Mouse (Mus musculus) liver, adult (tissue): ENCODE data around the gene Psmb3.

Experiments used
- GATA4 ChIP-seq: IDR thresholded peaks from 2 replicates; pipeline ENCODE4 v1.6.1; 2014; ENCODE audit warnings: mild to moderate bottlenecking, low read length; ENCODE audit not compliant: insufficient replicate concordance

The Psmb3 gene

DNA sequence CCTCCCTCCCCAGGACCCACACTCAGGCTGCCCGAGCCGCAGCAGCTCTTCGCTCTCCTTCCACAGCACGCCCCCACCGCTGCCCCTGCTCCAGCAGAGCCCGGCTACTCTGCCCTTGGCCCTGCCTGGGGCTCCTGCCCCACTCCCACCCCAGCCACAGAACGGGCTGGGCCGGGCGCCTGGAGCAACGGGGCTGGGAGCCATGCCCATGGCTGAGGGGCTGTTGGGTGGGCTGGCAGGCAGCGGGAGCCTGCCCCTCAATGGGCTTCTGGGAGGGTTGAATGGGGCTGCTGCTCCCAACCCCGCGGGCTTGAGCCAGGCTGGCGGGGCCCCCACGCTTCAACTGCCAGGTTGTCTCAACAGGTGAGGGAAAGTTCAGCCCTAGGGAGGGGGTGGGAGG lies 24.9 kb upstream of the Psmb3 start:
- no peak for TF ChIP-seq GATA4

DNA sequence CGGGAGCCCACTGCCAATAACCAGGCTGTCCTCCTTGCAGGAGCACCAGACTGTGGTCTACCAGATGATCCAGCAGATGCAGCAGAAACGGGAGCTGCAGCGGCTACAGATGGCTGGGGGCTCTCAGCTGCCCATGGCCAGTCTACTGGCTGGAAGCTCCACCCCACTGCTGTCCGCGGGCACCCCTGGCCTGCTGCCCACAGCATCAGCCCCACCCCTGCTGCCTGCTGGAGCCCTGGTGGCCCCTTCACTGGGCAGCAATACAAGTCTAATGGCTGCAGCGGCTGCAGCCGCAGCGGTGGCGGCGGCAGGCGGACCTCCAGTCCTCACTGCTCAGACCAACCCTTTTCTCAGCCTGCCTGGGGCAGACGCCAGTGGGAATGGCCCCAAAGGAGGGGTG lies 22.8 kb upstream of the Psmb3 start:
- TF ChIP-seq GATA4 = no peak

DNA sequence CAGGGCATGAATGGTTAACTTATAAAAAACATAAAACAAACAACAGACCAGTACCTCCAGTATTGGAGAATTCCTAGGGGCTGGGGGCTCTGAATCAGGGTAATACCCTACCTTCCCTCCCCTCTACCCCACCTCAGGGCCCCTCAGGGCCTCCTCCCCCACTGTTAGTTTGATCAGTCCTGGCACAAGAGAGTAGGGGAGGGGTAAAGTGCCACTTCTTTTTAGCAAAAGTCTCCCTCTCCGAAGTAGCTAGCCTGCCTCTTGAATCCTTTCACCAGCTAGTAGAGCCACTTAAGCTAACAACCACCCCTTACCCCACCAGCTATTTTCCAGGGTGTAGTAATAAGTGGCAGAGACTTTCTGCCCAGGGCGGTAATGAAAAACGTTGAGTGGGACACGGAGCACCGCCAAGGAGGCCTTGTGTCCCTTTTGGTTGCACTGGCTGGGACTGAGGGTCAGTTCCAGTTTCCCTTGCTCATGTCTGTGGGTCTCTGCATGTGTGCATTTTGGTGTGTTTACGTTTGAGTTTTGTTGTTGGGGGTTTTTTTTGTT lies 20.6 kb upstream of the Psmb3 start:
- TF ChIP-seq GATA4 = no peak

DNA sequence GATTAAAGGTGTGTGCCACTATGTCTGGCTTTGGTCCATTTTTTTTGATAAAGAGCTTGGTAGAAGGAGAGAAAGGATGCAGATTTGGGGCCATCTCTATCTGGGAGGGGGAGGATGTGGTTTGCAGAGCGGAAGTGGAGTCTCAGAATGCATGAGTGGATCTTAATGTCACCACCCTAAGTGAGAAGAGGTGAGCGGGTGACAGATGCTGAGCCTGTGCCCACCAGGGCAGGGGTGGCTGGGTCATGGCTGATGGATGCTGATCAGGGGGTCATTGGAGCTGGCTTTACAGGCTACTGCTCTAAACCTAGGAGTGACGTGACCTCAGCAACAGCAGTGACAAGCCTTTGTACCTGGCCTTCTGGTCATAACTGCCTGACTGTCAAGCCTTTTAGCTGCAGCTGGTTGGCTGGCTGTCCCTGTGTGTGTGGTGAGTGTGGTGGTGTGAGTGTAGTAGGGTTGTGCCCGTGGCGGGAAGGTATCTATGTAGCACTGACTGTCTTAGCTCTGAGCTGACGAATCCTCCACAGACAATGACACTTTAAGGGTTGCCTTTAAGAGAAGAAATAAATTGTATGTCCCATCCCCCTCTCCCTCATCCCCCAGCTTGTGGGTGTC lies 19.0 kb upstream of the Psmb3 start:
- TF ChIP-seq GATA4 = no peak

DNA sequence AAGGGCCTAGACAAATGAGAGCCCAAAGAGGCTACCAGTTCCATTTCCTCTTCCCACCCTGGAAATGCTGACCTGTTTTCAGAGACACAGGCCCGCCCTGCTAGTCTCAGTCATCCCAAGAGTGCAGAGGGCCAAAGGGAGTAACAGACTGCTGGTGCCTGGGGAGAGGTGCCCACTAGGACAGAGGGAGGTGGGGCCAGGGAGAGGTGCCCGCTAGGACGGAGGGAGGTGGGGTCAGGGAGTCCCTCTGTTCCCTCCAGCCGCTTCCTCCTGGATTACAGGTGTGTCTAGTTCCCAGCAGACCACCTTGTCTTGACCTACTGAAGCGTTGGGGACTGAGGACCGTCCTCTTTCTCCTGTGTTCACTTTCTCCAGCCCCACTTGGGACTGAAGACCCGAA lies 18.4 kb upstream of the Psmb3 start:
- TF ChIP-seq GATA4 = no peak

DNA sequence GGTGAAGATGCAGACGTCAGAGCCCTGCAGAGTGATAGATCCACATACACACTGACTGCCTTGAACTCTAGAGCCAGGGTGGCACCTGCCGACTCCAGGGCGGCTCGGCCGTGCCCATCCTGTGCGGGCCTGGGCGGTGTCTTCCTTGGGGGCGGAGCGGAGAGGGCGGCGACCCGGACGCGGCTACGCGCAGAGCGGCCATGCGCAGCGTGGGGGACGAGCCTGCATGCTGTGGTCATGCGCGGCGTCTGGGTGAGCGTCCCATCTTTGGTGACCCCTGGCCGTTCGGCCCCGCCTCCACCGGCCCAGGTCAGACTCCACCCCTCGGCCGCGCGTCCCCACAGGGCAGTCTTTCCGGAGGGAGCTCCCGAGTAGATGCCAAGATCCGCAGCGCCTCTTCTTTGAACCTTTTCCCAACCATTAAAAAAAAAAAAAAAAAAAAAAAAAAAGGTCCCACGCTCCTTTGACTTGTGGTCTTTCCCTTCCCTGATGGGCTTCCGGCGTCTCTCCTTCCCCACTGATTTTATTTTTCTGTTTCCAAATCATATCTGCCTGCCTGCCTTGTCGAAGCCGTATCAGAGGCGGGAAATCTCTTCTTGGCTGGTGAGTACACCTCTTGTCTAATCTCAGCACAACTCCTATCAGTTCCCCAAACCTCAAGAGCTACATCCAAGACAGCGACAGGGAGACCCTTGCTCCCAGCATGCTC lies 17.4 kb upstream of the Psmb3 start, which contains the start of gene Cisd3:
Gene Cisd3 (plus strand): TSS at position 214 of the 709 bp plus-strand sequence.
- TF ChIP-seq GATA4 = no peak

DNA sequence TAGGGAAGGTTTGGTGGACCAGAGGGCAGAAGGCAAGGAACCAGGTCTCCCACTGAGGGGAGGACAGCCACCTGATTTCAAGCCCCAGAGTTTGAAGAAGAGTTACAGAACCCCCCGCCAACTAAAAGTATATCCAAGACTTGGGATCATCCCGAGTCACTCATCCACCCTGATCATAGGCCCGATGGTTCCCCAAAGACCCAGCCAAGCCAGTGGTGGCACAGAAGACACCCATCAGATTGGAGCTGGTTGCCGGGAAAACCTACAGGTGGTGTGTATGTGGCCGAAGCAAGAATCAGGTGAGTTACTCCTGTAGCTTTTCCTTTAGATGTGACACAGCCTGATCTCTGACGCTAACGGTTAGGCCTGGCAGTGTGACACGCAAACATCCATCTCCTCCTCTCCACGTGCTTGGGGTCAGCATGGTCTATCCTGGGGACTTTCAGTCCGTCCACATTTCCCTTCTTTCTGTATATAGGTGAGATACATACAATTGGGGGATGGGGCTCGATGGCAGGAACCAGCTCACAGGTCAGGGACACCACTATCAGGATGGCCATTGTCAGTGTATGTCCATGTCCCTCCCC lies 16.8 kb upstream of the Psmb3 start:
- no peak for TF ChIP-seq GATA4

DNA sequence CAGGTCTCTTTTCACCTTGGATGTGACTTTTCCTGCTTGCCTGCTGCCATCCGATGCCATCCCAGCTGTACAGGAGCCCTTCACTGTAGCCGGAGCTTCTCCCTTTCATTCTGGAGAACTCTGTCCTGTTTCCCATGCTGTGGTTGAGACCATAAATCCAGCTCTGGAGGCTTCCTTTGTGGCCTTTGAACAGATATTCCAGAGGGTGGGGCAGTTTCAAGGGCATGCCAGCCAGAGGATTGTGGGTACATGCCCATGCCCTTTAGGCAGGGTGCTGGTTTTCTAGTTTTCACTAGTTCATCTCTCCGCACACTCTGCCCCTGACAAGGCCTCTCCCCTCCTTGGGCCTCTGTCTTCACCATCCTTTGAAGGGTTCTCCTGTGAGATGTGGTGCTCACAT lies 16.1 kb upstream of the Psmb3 start:
- no peak for TF ChIP-seq GATA4

DNA sequence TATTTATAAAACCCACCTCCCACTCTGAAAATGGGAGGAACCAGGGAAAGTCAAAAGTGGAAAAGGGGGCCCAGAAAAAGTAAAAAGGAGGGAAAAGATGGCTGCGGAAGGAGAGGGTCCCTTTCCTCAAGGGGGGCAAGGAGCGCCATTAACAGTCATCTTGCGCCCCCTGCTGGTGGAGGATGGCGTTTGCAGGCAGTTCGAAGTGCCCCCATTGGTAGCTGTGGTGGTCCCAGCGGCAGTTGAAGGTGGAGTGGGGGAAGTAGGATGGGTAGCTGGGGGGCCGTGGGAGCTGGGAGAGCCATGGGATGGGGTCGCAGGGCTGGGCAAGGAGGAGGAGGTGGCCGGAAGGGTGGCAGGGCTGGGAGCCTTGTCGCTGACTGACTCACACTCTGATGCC lies 13.3 kb upstream of the Psmb3 start:
- TF ChIP-seq GATA4 = no peak

DNA sequence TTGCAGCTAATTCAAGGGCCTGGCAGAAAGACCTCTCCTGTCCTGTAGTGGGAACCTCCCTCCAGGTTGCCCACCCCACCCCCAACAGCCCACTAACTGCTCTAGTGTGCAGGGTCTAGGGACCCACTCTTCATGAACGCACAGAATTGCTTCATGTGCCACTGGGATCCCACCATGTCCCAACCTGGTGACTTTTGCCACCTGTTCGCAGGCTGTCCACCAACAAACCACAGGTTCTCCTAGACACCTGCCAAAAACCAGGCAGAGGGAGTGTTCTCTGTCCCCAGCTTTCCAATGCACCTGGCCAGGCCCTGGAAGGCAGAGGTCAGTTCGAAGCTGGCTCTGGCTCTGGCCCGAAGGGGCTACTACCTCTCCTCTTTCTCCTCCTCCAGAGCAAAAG lies 8.8 kb upstream of the Psmb3 start:
- no peak for TF ChIP-seq GATA4

DNA sequence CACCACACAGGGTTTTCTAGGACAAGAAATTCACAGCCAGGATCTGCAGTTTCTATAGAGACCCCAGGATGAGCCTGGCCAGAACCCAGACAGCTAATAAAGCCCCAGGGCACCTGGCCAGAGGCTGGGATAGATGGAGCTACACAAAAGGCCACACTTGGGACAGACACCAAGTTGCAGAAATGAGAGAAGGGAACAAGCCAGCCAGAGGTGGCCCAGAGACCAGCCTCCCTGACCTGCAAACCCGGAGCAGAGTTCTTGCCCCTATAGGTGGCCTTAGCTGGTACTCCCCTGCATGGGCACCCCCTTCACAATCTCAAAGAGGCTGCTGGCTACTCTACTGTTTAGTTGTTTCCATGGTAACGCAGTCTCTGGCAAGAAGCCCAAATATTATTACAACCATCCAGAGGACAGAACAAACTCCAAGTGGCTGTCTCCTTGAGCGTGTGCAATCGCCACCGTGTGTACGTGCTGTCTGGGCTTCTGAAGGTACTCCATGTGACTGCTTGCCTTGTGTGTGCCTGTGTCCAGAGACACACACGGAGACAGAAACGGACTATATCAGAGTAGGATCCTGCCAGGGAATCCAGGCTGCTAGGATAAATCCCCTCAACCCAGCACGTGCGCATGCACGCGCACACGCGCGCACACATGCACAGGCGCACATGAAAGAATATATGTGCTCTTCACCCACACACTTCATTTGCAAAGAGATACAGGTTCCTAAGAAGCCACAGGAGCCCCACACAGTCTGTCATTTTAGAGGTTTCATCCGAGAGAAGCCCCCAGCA lies 8.1 kb upstream of the Psmb3 start:
- TF ChIP-seq GATA4 = no peak

DNA sequence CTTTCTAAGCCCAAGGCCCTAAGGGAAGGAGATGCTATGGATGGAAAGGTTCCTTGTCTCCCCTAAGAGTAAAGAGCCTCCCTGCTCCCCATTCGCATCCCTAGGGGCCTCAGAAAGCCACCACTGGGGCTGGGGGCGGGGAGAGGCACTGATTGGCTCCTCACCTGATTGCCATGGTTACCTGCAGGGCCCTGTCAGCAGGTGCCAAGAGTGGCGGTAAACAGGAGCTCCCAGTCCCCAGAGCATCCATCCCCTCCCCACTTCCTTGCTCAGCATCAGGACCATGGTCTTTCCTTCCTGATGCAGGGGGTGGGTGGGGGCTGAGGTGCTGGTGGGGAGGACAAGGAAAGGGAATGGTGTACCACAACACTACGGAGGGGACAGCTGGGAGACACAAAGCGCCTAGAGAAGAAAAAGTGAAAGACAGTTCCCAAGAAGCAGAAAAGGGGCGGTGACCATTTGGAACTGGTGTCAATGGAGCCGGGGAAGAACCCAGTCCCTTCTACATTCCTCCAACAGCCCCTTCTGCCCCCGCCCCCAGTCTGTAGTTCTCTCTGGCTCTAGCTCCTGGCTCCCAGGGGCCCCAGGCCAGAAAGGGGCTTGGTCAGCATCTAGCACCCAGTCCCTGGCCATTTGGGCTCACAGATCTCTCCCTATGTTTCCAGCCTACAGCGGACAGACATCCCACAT lies 7.3 kb upstream of the Psmb3 start:
- TF ChIP-seq GATA4 = no peak

DNA sequence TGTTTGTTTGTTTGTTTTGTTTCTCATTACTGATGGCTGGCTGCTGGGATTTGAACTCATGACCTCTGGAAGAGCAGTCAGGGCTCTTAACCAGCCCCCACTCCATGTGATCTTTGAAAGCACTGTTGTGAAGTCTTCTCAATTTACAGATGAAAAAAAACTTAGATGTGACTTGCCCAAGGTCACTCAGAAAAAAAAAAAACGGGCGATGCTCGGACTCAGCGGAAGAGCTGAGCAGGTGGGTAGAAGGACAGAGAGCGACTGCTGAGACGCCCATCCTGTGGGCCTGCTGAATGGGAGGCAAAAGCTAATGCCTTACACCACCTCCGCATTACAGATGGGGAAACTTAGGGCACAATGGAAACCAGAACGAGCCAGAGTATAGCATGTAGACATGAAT lies 6.5 kb upstream of the Psmb3 start:
- no peak for TF ChIP-seq GATA4

DNA sequence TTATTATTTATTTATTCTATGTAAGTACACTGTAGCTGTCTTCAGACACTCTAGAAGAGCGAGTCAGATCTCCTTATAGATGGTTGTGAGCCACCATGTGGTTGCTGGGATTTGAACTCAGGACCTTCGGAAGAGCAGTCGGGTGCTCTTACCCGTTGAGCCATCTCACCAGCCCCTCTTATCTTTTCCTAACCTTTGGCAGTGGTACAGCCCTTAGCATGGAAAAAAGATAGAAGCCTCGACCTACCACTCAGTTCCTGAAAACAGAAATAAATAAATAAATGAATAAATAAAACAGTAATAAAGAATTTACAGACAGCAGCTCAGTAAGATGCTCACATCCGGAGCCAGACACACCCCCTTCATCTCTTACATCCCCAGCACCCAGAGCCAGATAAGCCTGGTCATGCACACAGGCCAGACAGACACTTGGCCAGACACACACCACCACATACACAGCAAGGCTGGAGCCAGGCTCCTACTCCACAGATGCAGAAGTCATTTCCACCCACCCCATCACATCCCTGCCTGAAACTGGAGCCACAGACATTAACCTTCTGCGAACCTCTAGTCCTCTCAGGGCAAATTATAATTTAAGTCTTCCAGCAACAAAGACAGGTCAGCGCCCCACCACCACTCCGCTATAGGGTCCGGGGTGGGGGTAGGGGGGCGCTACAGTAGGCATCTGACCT lies 5.9 kb upstream of the Psmb3 start:
- no peak for TF ChIP-seq GATA4
